Mouse (Mus musculus): ENCODE measurements around the gene Slc31a1.
A peak's percentile ranks its signal among the peaks of the same experiment; 100 is the strongest.

Gene Slc31a1

GRCm38 (mm10) chr4:62360088-62360804 is at the start of gene Slc31a1, which contains the start of gene Fkbp15:
Slc31a1 (plus strand) TSS chr4:62360727.
Fkbp15 (minus strand) TSS chr4:62360548.
- peak; percentile 96 for DNase-seq

GRCm38 (mm10) chr4:62312821-62313220 is 47.7 kb upstream of the Slc31a1 start:
- no peak for DNase-seq

- no peak for DNase-seq
Measured at GRCm38 (mm10) chr4:62313641-62314211, 46.8 kb upstream of the Slc31a1 start.

- no peak for DNase-seq
Measured at GRCm38 (mm10) chr4:62314516-62314915, 46.0 kb upstream of the Slc31a1 start.

GRCm38 (mm10) chr4:62316456-62316855 is 44.1 kb upstream of the Slc31a1 start:
- no peak for DNase-seq

GRCm38 (mm10) chr4:62318294-62318693 is 42.2 kb upstream of the Slc31a1 start:
- DNase-seq = no peak

GRCm38 (mm10) chr4:62322684-62323083 is 37.8 kb upstream of the Slc31a1 start:
- DNase-seq = no peak

GRCm38 (mm10) chr4:62326111-62326510 is 34.4 kb upstream of the Slc31a1 start:
- DNase-seq = no peak

GRCm38 (mm10) chr4:62328941-62329660 is 31.4 kb upstream of the Slc31a1 start:
- no peak for DNase-seq

- DNase-seq = no peak
Measured at GRCm38 (mm10) chr4:62331977-62332376, 28.6 kb upstream of the Slc31a1 start.

- no peak for DNase-seq
Measured at GRCm38 (mm10) chr4:62338536-62338935, 22.0 kb upstream of the Slc31a1 start.

- DNase-seq = no peak
Measured at GRCm38 (mm10) chr4:62344000-62344399, 16.5 kb upstream of the Slc31a1 start.

- DNase-seq = no peak
Measured at GRCm38 (mm10) chr4:62345827-62346226, 14.7 kb upstream of the Slc31a1 start.

GRCm38 (mm10) chr4:62347605-62348328 is 12.8 kb upstream of the Slc31a1 start:
- no peak for DNase-seq

GRCm38 (mm10) chr4:62348329-62348705 is 12.2 kb upstream of the Slc31a1 start:
- no peak for DNase-seq

GRCm38 (mm10) chr4:62349371-62349770 is 11.2 kb upstream of the Slc31a1 start:
- DNase-seq = no peak

GRCm38 (mm10) chr4:62357631-62358148 is 2.8 kb upstream of the Slc31a1 start:
- DNase-seq = no peak

GRCm38 (mm10) chr4:62359256-62359775 is 1.2 kb upstream of the Slc31a1 start:
- DNase-seq = no peak

- peak; percentile 29 for DNase-seq
Measured at GRCm38 (mm10) chr4:62360805-62361455, 403 bp downstream of the Slc31a1 start.

- DNase-seq = no peak
Measured at GRCm38 (mm10) chr4:62361571-62361970, 1.0 kb downstream of the Slc31a1 start.

GRCm38 (mm10) chr4:62361997-62362396 is 1.5 kb downstream of the Slc31a1 start:
- DNase-seq = no peak

GRCm38 (mm10) chr4:62362437-62362836 is 1.9 kb downstream of the Slc31a1 start:
- DNase-seq = no peak
